In genomic region chr2:10351125-10351524, GRCm38 (mm10) we compare ENCODE assay signal across 20 mouse cellular contexts. TPM values are rescaled to one million over a fixed set of nuclear protein-coding genes. Genes with fewer than 3 reads are reported as not detected.
DNase-seq lines count a peak whose midpoint lies in the region.
"Had no signal": no experiment of that assay in that cellular context is flagged by ENCODE, and none has a peak within 500 bp of the region (broad histone marks: within the 10 kb centered on the region; RNA-seq: fewer than 3 reads in every experiment).

No protein-coding gene starts in this region.

- DNase-seq in adrenal gland, adult 2 months, result peak; percentile 41
- DNase-seq in adrenal gland, postnatal 10 days, result no peak
- peak; percentile 75 for DNase-seq in 3T3-L1 (ENCODE audit: low read depth, low spot score)
- DNase-seq in adipocyte (ENCODE audit: low spot score), result peak; percentile 8
- DNase-seq in skeletal muscle tissue, adult 2 months (ENCODE audit: low read depth, low spot score), result peak; percentile 10
- DNase-seq in cerebellum, postnatal 36 days, result no peak
- no peak for DNase-seq in gastrocnemius, postnatal 4 days (ENCODE audit: low spot score in 2 of 2)
- DNase-seq: B cell, adult 2 months; cerebellum, adult 2 months; cerebellum, postnatal 14 days; gastrocnemius, postnatal 25 days; heart, adult 2 months; heart, postnatal 10 days; kidney, adult 11 months; kidney, postnatal 4 days; layer of hippocampus, adult 9-11 months; liver, embryonic 13.5 days; lung, adult 18-20 months; lung, postnatal 4 days; thymus, postnatal 25 days had no signal

RNA-seq across cellular contexts. Expression of gene Sfmbt2, which starts 19.2 kb away (rescaled TPM):
- total RNA-seq in adrenal gland, adult 2 months (2021), result under 1 TPM; 0.43 to 0.83 TPM
- 0.09 and 0.10 TPM in 2 replicates for polyA plus RNA-seq in adrenal gland, adult 2 months (2012; rRNA removed)
- 1 to 10 TPM; 1.4 TPM for total RNA-seq in adrenal gland, postnatal 10 days (2021)
- 1 to 10 TPM; 1.1 to 1.2 TPM for total RNA-seq in gastrocnemius, postnatal 4 days (2021)

Comparison
In these comparisons a context has a peak if more than half of its experiments do, and no peak if none do; other contexts are left out.
1. DNase-seq: peak in adrenal gland, adult 2 months (single experiment), 3T3-L1 (single experiment), adipocyte (single experiment) and skeletal muscle tissue, adult 2 months (single experiment); none in adrenal gland, postnatal 10 days (single experiment), cerebellum, postnatal 36 days (0 of 2) and gastrocnemius, postnatal 4 days (0 of 2).